Mouse (Mus musculus): ENCODE results near the gene Wdfy1. TPM values are rescaled to one million over a fixed set of nuclear protein-coding genes. Genes with fewer than 3 reads are reported as not detected.
A peak's percentile ranks its signal among the peaks of the same experiment; 100 is the strongest.

Gene Wdfy1
- total and polyA plus RNA-seq, 2 experiments from 2014 or later, result 98.1 to 111 TPM

DNA sequence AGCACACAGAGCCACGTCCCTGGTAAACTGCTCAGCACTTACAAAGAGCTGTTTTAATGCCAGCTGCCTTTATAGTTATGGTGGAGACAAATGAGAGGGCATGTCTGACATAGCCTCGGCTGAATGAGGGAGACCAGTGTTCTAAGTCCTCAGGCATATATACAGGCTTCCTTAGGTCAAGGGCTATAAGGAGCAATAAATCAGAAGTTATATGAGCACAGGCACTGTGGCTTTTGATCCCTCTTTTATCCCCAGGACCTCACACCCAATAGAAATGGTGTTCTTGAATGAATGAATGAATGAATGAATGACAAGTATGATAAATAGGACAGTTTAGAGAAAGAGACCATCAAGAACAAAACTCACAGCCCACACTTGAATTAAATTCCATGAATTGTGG, 16.9 kb downstream of the Wdfy1 start:
- H3K27me3 ChIP-seq (ENCODE audit: insufficient read depth, low read length), result no peaks in the 10 kb centered on the region
- peaks cover 8% of the 10 kb centered on the region; the same call in 1 of the 2 replicates for H3K4me1 ChIP-seq (ENCODE audit: insufficient read depth, low read length)
- 46% methylated on average over 2 of the region's 2 CpGs for WGBS
- no peak for ATAC-seq (ENCODE audit: low FRiP score)
- H3K4me3 ChIP-seq (ENCODE audit: low read depth, low read length), result no peak overlapping the region
- H3K36me3 ChIP-seq (ENCODE audit: insufficient read depth, low read length), result no peaks in the 10 kb centered on the region
- TF ChIP-seq CTCF (IDR thresholded peaks at IDR 0.05), result no peak
- H3K9me3 ChIP-seq (ENCODE audit: low read length), result no peaks in the 10 kb centered on the region
- H3K9ac ChIP-seq (replicated peaks; ENCODE audit: low read length, poor library complexity, severe bottlenecking), result 0 out of 2 replicates have a peak overlapping the region, but pooled peaks have one; percentile 8
- DNase-seq (ENCODE audit: low spot score), result no peak
- H3K27ac ChIP-seq (ENCODE audit: low read depth, low read length), result no peak overlapping the region
- 0 out of 2 replicates have a peak overlapping the region, but pooled peaks have one; percentile 77 for H3K4me2 ChIP-seq (ENCODE audit: low read depth, low read length, poor library complexity, severe bottlenecking)

DNA sequence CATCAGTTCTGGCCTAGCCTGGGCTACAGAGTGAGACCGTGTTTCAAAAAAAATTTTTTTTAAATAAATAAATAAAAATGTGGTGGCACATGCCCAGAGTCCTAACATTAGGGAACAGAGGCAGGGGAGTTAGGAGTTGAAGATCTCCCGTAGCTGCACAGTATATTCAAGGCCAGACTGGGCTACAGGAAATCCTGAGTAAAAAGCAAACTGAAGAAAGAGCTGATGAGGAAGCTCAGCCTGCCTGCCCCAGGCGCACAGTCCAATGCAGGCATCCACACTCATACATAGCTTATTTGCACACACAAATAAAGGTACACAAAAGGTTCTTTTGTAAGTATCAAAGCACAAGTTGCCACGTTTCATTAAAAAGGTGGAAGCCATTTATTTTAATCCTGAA, 18.3 kb downstream of the Wdfy1 start:
- H3K4me2 ChIP-seq (ENCODE audit: low read depth, low read length, poor library complexity, severe bottlenecking), result no peak overlapping the region
- WGBS, result 79% methylated on average over 4 of the region's 4 CpGs
- no peak overlapping the region for H3K9ac ChIP-seq (replicated peaks; ENCODE audit: low read length, poor library complexity, severe bottlenecking)

DNA sequence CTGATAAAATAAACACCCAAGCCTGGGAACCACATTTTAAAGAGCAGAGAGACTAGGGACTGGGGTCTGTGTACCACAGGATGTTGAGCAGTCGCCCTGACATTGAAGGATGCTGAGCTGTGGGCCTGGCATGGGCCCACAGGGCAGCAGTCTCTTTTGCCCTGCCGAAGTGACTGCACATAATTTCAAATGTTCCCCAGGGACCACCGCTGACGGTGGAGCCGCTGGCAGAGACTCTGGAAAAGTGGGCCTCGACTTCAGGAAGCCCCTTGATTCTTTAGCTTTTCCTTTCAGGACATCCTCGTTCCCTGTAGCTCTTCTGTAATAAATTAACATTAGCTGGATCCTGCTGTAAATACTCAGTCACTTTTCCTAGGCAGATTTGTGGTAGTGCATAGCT, 18.8 kb downstream of the Wdfy1 start:
- TF ChIP-seq CTCF (IDR thresholded peaks at IDR 0.05), result no peak
- H3K27me3 ChIP-seq (ENCODE audit: insufficient read depth, low read length), result no peaks in the 10 kb centered on the region
- H3K9ac ChIP-seq (replicated peaks; ENCODE audit: low read length, poor library complexity, severe bottlenecking), result no peak overlapping the region
- 57% methylated on average over 7 of the region's 7 CpGs for WGBS
- ATAC-seq (ENCODE audit: low FRiP score), result no peak
- no peaks in the 10 kb centered on the region; the same call in 1 of the 2 replicates for H3K36me3 ChIP-seq (ENCODE audit: insufficient read depth, low read length)
- H3K4me2 ChIP-seq (ENCODE audit: low read depth, low read length, poor library complexity, severe bottlenecking), result no peak overlapping the region
- no peak overlapping the region for H3K27ac ChIP-seq (ENCODE audit: low read depth, low read length)
- peaks cover 8% of the 10 kb centered on the region; the same call in 1 of the 2 replicates for H3K4me1 ChIP-seq (ENCODE audit: insufficient read depth, low read length)
- no peak for DNase-seq (ENCODE audit: low spot score)
- H3K9me3 ChIP-seq (ENCODE audit: low read length), result no peaks in the 10 kb centered on the region
- no peak overlapping the region for H3K4me3 ChIP-seq (ENCODE audit: low read depth, low read length)

More for the DNA sequence above, 18.3 kb downstream of the Wdfy1 start:
- no peak for DNase-seq (ENCODE audit: low spot score)
- Histone ChIP-seq H3K27me3 (ENCODE audit: insufficient read depth, low read length) (no peaks in the 10 kb centered on the region), H3K4me1 (ENCODE audit: insufficient read depth, low read length) (peaks cover 8% of the 10 kb centered on the region; the same call in 1 of the 2 replicates), H3K4me3 (ENCODE audit: low read depth, low read length) (no peak overlapping the region), H3K36me3 (ENCODE audit: insufficient read depth, low read length) (no peaks in the 10 kb centered on the region), H3K9me3 (ENCODE audit: low read length) (no peaks in the 10 kb centered on the region), H3K27ac (ENCODE audit: low read depth, low read length) (no peak overlapping the region)
- ATAC-seq (ENCODE audit: low FRiP score), result no peak
- no peak for TF ChIP-seq CTCF (IDR thresholded peaks at IDR 0.05)

DNA sequence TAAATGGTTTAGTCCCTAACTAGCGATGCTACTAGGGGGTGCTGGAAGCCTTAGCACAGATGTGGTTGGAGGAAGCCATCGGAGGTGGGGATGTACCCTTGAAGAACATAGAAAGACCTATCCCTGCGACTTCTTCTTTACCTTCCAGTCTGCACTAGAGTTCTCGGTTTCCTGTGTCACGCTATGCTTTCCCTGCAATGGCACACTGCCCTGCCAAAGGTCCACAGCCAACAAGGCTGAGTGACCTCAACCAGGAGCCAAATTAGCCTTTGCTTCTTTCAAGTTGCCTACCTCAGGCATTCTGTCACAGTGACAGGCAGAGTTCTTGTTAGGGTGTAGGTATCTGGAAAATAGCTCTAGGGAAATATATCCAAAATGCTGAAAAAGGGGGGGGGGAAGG, 19.5 kb downstream of the Wdfy1 start:
- 0 out of 2 replicates have a peak, but pooled peaks cover 2% of the 10 kb centered on the region for H3K9me3 ChIP-seq (ENCODE audit: low read length)
- no peak for ATAC-seq (ENCODE audit: low FRiP score)
- H3K9ac ChIP-seq (replicated peaks; ENCODE audit: low read length, poor library complexity, severe bottlenecking), result no peak overlapping the region
- H3K4me3 ChIP-seq (ENCODE audit: low read depth, low read length), result no peak overlapping the region
- H3K4me2 ChIP-seq (ENCODE audit: low read depth, low read length, poor library complexity, severe bottlenecking), result no peak overlapping the region
- DNase-seq (ENCODE audit: low spot score), result no peak
- WGBS, result 91% methylated on average over 5 of the region's 5 CpGs
- no peak for TF ChIP-seq CTCF (IDR thresholded peaks at IDR 0.05)
- H3K36me3 ChIP-seq (ENCODE audit: insufficient read depth, low read length), result peaks cover 6% of the 10 kb centered on the region; the same call in 1 of the 2 replicates
- H3K4me1 ChIP-seq (ENCODE audit: insufficient read depth, low read length), result peaks cover 8% of the 10 kb centered on the region; the same call in 1 of the 2 replicates
- no peaks in the 10 kb centered on the region for H3K27me3 ChIP-seq (ENCODE audit: insufficient read depth, low read length)
- H3K27ac ChIP-seq (ENCODE audit: low read depth, low read length), result no peak overlapping the region

DNA sequence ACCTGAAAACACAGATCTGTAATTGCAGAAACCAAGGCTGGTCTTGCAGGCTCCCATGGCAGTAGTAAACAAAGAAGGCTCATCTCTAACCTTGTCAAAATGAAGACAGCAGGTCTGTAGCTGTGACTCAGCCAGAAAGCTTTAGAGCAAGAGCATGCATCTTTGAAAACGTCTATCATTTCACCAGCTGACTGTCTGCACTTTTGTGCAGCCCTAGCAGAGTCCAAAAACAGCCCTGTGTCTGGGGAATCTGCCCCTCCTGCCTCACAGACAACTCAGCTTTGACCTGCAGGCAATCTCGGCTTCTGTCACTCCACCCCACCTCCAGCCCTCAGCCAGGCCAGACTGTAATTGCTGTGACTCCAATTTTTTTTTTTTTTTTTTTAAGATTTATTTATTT, 20.6 kb downstream of the Wdfy1 start:
- peaks cover 8% of the 10 kb centered on the region; the same call in 1 of the 2 replicates for H3K4me1 ChIP-seq (ENCODE audit: insufficient read depth, low read length)
- ATAC-seq (ENCODE audit: low FRiP score), result no peak
- no peaks in the 10 kb centered on the region for H3K27me3 ChIP-seq (ENCODE audit: insufficient read depth, low read length)
- no peak overlapping the region for H3K4me3 ChIP-seq (ENCODE audit: low read depth, low read length)
- DNase-seq (ENCODE audit: low spot score), result no peak
- H3K27ac ChIP-seq (ENCODE audit: low read depth, low read length), result no peak overlapping the region
- 59% methylated on average over 2 of the region's 2 CpGs for WGBS
- H3K9ac ChIP-seq (replicated peaks; ENCODE audit: low read length, poor library complexity, severe bottlenecking), result no peak overlapping the region
- 0 out of 2 replicates have a peak, but pooled peaks cover 3% of the 10 kb centered on the region for H3K9me3 ChIP-seq (ENCODE audit: low read length)
- no peak overlapping the region for H3K4me2 ChIP-seq (ENCODE audit: low read depth, low read length, poor library complexity, severe bottlenecking)
- TF ChIP-seq CTCF (IDR thresholded peaks at IDR 0.05), result no peak
- H3K36me3 ChIP-seq (ENCODE audit: insufficient read depth, low read length), result peaks cover 8% of the 10 kb centered on the region; the same call in 1 of the 2 replicates

DNA sequence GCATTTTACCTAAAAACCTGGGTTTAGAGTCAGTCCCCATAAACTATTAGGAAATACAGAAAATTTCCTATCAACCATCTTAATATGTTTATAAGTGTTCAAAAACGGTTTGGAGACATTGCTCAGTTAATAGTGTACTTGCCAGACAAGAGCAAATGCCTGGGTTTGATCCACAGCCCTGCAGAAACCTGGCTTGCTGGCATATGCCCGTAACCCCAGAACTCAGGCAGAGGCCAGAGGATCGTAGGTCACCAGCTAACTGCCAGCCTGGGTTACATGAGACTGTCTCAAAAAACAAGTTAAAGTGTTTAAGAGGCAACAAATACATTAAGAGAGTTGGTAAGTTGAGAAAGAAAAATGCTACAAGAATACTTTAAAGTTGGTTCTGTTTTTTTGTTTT, 21.0 kb downstream of the Wdfy1 start:
- H3K27me3 ChIP-seq (ENCODE audit: insufficient read depth, low read length), result no peaks in the 10 kb centered on the region
- peaks cover 6% of the 10 kb centered on the region; the same call in 1 of the 2 replicates for H3K4me1 ChIP-seq (ENCODE audit: insufficient read depth, low read length)
- H3K27ac ChIP-seq (ENCODE audit: low read depth, low read length), result no peak overlapping the region
- ATAC-seq (ENCODE audit: low FRiP score) (no peak), DNase-seq (ENCODE audit: low spot score) (no peak)
- no peak overlapping the region for H3K9ac ChIP-seq (replicated peaks; ENCODE audit: low read length, poor library complexity, severe bottlenecking)
- TF ChIP-seq CTCF (IDR thresholded peaks at IDR 0.05), result no peak
- peaks cover 8% of the 10 kb centered on the region; the same call in 1 of the 2 replicates for H3K36me3 ChIP-seq (ENCODE audit: insufficient read depth, low read length)
- H3K4me2 ChIP-seq (ENCODE audit: low read depth, low read length, poor library complexity, severe bottlenecking), result no peak overlapping the region
- WGBS, result 90% methylated on average over 3 of the region's 3 CpGs
- H3K9me3 ChIP-seq (ENCODE audit: low read length), result 0 out of 2 replicates have a peak, but pooled peaks cover 3% of the 10 kb centered on the region
- H3K4me3 ChIP-seq (ENCODE audit: low read depth, low read length), result no peak overlapping the region
